Mouse (Mus musculus): Measurements from ENCODE around the gene Ctsl. TPM values are rescaled to one million over a fixed set of nuclear protein-coding genes. Genes with fewer than 3 reads are reported as not detected.

Ctsl gene
- polyA plus RNA-seq, 1 experiment from 2014 or later = 203 TPM

DNA sequence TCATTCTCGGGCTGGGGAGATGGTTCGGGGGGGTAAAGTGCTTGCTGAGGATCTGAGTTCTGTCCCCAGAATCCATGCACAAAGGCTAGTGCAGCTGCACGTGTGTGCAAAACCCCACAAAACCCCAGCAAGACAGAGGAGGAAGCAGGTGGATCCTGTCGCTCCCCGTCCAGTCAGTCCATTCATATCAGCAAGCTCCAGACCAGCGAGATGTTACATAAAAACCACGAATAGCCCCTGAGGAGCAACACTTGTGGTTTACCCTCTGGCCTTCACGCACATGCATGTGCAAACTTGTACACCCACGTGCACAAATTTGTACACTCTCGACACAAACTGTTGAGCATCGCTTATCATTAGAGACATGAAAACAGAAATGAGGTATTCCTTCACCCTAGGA is 60.8 kb downstream of the Ctsl start:
- 0 out of 2 replicates have a peak overlapping the region, but pooled peaks have one; percentile 94 for H3K27ac ChIP-seq
- no peaks in the 10 kb centered on the region for H3K27me3 ChIP-seq
- H3K4me1 ChIP-seq = peaks cover 25% of the 10 kb centered on the region
- no peaks in the 10 kb centered on the region for H3K9me3 ChIP-seq
- WGBS = 48% methylated on average over 11 of the region's 11 CpGs
- no peak overlapping the region for H3K9ac ChIP-seq
- no peak for ATAC-seq (ENCODE audit: borderline replicate concordance, extremely low read depth, low FRiP score, low TSS enrichment)
- peaks cover 18% of the 10 kb centered on the region for H3K36me3 ChIP-seq
- H3K4me3 ChIP-seq = no peak overlapping the region
- H3K4me2 ChIP-seq = peak overlapping the region; percentile 69; the same call in 1 of the 2 replicates

Other genes with a start within 250 kb of the Ctsl start
- gene Slc35d2, start 241.5 kb downstream of the Ctsl start, polyA plus RNA-seq (2015; fragmentation: Nextera tagmentation; extraction: Ambion mirVana) = 4.7 and 4.8 TPM in 2 replicates
- gene Zfp367, start 217.7 kb downstream of the Ctsl start, polyA plus RNA-seq (2015; fragmentation: Nextera tagmentation; extraction: Ambion mirVana) = 27.4 and 28.1 TPM in 2 replicates
- gene Habp4, start 209.1 kb downstream of the Ctsl start, polyA plus RNA-seq (2015; fragmentation: Nextera tagmentation; extraction: Ambion mirVana) = 22.2 and 24.7 TPM in 2 replicates
- gene Cdc14b, start 95.6 kb downstream of the Ctsl start, polyA plus RNA-seq (2015; fragmentation: Nextera tagmentation; extraction: Ambion mirVana) = 12.4 and 13.5 TPM in 2 replicates
- gene Aaed1, start 58.2 kb downstream of the Ctsl start, polyA plus RNA-seq (2015; fragmentation: Nextera tagmentation; extraction: Ambion mirVana) = 56.5 and 60.2 TPM in 2 replicates
- 8.4 and 11.1 TPM in 2 replicates for gene Cdk20, start 61.4 kb upstream of the Ctsl start, polyA plus RNA-seq (2015; fragmentation: Nextera tagmentation; extraction: Ambion mirVana)
- not detected in 2 replicates for gene Fam240b, start 126.9 kb upstream of the Ctsl start, polyA plus RNA-seq (2015; fragmentation: Nextera tagmentation; extraction: Ambion mirVana)